Mouse (Mus musculus) CH12F3 (cell line): ENCODE measurements at regions not wholly inside any gene's neighbourhood (a gene's known extent, or its start where the extent isn't known, plus 50 kb on each side); places are given as distances from the start of the nearest gene placed in this dataset.
"Not testable (repeated sequence)": the region's sequence is repeated elsewhere in the genome, so short reads cannot be mapped to it uniquely, and the experiment has no call there.

Experiments
- in situ Hi-C: fragments of 300-500 bp; cut with MboI; formaldehyde crosslinking; loops from 2 replicates; pipeline ENCODE4 v1.14.3; 2020; ENCODE audit warnings: low sequenced_read_pairs

DNA sequence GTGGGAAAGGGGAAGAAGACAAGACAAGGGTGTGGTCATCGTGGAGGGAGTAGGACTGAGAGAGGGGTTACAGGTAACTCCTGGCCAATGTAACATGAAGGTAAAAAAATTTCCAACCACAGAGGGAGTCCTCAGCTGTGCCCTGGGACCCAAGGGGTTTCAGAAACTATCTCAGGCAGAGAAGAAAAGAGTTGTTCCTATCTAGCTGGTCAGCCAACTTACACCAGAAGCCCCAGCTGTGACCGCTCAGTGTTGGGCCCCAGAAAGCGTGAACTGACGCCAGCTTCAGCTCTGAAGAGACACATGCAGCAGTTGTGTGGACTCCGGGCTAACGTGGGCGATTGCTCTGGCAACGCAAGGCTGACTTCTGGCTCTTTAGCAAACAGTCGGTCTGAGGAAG, 52.2 kb downstream of the Rhob start:
- in situ Hi-C loops = no loop called here

DNA sequence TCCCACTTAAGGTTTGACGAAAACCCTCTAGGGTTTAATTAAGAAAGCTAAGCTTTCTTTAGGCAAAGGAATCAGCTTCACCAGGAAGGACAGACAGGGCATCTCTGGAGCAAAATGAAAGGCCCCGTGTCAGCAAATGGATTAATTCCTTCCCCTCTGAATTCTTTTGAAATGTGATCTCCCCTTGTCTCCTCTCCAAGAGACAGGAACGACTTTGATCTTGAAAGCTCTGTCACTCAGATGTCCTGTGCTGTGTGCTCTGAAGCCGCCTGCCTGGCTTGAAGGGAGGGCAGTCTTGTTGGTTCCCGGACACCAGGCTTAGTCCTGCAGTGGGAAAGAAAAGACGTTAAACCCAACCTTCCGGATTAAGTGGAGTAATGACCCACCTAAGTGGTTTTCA, 52.8 kb downstream of the Rhob start:
- in situ Hi-C loops = no loop called here

DNA sequence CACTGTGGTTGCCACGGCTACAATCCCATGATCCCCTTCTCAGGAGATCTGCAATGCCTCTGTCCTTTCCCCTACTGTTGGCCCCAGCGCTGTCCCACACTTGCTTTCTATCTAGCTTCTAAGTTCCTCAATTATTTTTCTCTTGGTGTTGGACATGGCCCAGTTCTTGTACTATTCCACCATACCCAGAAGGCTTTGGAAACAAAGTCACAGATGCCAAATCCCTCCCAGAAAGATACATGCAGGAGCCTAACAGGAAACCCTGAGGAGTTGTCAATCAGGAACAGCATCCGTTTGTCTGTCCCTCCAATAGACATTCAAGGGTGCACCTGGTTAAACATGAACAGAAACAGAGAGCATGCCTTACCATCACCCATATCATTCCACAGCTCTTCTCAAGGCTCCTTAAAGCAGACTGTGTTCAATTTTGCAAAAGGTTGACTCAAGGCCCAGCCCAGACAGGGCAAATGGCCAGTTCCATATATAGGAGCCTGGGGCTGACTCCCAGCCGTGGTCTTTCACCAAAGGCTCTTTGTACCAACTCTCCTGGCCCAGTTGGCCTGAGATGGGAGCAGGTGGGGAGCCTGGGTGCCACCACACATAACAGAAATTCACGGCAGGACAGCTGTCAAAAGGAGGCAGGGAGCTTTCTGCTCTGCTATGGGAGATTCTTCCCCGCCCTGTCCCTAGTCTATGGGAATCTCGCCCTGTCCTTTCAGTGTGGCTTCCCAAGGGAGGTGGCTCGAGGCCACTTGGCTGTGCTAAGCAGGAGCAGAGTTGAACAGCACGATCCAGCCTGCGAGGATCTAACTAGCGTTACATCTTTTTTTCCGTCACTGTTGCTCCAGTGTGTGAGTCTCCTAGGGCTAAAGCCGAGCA, 54.6 kb downstream of the Rhob start:
- in situ Hi-C loops = no loop called here

DNA sequence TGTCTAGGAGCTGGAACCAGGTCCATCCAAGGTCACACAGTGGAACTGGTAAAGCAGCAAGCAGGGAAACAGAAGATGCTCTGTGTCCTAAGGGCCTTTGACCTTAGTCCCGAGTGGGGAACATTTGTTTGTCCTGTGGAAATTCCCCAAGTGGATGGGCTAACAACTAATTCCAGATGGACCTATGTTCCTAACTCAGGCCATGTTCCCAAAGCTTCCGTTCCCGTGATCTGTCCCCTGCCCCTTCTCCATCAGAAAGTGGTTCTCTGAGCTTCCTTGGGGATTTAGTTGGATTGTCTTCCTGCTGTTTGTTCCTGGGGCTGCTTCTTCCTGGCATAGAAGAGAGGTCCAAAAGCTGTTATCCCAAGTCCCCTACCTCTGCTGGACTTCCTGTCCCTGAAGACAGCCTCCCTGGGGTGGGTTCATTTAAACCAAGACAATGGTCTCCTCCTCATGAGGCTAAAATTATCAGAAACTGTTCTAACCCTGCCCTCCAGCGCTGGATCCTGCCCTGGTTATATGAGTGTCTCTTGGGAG, 55.8 kb downstream of the Rhob start:
- in situ Hi-C loops = no loop called here

DNA sequence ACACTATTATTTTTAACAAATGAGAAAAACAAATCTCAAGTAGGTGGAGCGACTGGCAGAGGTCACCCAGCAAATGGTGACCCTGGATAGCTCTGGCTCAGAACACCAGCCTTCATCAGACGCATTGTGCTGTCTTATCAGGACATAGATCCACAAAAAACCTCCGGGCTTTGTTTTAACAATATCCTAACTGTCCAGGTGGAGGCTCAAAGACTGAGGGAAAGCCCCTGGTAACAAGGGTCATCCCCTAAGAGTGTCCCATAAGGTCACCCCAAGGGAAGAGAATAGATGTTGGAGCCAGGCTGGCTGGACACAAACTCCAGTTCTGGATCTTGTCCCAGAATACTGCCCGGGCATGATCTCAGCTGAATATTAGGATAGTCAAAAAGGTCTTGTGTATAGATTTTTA, 56.6 kb downstream of the Rhob start:
- in situ Hi-C loops = no loop called here

DNA sequence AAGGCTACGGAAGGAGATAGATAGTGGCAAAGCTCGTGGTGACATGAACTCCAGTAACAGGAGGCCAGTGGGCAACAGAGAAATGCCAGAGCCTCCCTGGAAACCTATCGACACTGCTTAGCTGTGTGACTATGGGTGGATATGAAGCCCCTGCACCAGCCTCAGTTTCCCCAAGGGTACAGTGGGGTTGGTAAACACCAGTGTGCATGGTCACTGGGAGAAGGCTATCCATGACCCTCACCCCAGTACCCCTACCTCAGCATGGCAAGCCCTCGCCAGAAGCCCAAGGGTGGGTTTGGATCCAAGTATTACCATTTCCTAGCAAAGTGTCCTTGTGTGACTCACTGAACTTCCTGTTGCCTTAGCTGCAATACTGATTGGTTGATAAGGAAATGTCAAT, 58.5 kb downstream of the Rhob start:
- in situ Hi-C loops = no loop called here

DNA sequence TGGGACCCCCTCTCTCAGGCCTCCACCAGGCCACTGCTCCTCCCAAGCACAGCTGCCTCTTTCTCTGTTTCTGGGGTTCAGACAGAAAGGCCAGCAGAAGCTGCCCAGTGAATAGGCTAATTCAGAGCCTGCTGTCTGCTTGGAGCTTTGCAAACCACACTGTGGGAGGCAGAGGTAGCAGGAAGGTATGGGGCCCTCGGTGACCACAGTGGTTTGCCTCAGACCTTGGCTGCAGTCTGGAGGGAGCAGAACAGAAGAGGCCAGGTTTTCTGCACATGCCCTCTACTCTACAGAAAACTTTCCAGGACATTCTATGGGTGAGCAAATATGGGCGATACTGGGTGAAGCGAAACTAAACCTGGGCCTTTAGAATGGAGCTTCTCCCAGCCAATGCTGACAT, 59.4 kb downstream of the Rhob start:
- in situ Hi-C loops = no loop called here

DNA sequence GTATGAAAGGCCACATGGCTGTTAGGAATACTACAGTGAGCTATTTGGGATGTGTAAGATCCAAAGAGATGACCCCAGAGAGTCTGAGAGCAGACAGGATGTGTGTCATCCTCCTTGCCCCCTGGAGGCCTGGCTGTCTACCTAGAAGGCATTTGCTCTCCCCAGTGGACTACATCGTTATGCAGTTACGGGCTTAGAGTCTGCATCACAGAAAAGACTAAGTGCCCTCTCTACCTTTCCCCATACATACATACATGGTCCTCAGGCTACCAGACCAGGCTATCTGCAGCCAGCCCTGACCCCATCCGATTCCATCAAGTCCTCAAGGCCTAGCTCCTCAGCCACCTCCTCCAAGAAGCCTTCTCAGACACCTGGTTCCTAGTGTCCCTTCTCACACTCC, 59.9 kb downstream of the Rhob start:
- in situ Hi-C loops = no loop called here

DNA sequence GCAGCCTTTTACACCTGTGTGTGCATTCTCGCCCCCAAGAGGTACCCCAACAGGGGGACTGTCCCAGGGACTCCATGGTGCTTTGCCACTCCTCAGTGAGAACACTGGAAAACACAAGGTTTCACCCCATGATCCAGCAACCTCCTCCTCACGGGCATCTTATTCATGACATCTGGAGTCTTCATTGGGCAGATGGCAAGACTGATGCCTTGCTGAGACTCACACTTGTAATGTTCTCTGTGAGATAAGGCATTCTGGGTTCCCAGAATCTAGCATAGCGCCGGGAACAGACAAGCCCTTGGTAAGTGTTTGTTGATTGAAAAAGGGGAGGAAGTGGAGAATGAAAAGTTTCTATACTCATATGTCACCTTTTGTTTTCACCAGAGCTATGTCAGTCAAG, 60.3 kb downstream of the Rhob start:
- in situ Hi-C loops = no loop called here

DNA sequence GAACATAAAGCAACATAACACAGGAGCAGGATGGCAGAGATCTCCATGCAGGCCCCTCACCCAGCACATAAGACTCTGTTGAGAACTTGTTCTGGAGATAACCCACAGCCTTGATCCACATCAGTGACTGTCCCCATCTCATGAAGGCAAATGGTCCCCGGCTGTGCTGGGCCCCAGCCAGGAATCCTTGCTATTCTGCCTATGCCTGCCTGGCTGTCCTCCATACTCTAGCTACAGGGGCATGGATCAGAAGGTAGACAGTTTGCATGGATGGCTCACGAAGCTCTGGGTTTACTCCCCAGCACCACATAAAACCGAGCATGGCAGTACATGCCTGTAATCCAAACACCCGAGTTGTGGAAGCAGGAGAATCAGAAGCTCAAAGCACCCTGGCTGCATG, 61.2 kb downstream of the Rhob start:
- in situ Hi-C loops = no loop called here

DNA sequence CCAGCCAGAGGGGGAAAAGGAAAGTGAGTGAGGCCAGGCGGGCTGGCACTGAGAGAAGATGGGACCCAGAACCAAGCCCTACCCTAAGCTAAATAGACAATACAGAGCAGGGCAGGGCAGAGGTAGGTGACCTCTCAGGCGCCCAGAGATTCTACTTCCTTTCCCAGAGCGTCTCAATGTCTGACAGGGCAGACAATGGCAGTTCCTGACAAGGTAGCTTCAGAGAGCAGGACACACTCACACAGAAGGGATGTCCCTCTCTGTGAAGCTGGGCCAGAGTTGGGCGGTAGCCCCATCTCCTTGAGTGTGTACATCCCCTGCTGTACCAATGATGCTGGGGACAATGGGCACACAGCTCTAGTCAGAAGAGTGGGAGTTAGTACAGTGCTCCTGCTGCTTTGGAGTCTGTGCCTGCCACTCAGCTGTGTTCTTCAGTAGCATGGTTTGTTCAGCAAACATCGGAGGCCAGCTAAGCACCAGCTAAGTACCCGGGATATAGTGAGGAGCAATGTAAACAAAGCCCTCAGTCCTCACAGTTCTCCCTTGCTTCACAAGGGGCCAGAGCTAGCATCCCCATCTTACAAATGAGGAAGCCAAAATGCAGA, 62.7 kb downstream of the Rhob start:
- in situ Hi-C loops = no loop called here

DNA sequence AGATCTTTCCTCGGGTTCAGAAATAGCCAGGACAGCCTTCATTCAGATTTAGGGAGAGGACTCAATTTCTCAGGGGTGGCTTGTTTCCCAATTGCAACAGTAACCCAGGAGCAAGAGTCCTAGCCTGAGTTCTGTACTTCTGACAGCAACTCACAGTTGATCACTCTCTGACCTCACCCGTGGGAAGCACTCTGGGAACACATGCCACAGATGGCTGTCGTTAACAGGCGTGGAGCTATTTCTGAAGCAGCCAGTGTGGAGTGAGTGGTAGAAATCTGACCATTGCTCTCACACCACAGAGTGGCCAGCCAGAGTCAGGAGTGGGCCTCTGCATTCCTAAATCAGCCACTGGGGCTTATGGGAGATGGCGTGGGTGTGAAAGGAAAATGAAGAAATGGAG, 63.3 kb downstream of the Rhob start:
- in situ Hi-C loops = no loop called here

DNA sequence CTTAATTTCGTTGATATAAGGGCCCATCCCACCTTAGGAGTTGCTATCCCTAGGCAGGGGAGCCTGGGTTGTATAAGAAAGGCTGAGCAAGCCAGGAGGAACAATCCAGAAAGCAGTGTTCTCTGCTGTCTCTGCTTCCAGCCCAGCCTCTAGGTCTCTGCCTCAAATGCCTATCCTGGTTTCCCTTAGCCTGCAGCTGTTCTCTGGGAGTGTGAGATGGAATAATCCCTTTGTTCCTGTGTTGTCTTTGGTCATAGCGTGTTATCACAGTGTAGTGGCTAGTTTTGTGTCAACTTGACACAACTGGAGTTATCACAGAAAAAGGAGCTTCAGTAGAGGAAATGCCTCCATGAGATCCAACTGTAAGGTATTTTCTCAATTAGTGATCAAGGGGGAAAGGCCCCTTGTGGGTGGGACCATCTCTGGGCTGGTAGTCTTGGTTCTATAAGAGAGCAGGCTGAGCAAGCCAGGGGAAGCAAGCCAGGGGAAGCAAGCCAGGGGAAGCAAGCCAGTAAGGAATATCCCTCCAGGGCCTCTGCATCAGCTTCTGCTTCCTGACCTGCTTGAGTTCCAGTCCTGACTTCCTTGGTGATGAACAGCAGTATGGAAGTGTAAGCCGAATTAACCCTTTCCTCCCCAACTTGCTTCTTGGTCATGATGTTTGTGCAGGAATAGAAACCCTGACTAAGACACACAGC, 64.0 kb downstream of the Rhob start:
- in situ Hi-C loops = not testable (repeated sequence)

DNA sequence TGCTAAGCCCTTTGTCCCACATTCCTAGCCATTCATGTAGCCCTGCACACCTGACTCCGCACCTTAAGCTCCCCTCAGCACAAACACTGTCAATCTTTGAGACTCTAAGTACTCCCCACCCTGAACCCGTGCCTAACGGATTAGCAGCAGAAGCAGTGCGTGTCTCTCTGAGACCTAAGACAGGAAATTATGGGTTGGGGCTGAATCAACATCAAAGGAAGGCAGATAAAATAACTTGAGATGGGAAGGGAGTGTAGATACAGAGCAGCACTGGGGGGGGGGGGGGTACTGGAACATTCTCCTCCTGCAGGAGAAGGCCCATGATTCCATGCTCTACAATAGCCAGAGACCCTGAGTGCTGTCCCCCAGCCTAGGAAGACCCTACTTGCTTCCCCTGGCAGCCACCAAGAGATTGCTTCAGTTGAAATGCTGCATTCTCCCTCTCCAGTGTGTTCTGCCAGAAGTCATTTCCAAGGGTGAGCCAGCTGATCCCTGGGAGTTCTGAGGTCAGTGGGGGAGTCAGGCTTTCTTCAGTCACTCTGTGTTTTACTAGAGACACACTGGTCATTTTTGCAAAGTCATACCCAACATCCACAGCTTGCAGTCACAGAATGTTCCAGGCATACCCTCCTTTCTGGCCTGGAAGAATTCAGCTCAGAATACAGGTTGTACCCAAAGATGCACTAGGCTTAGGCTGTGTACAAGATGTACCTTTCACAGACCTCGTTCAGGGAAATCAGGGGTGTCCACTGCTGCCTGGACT, 71.4 kb downstream of the Rhob start:
- in situ Hi-C loops = loop anchor here (10.0 kb wide), 1 partner anchor 56 kb away; no protein-coding TSS in a partner anchor

DNA sequence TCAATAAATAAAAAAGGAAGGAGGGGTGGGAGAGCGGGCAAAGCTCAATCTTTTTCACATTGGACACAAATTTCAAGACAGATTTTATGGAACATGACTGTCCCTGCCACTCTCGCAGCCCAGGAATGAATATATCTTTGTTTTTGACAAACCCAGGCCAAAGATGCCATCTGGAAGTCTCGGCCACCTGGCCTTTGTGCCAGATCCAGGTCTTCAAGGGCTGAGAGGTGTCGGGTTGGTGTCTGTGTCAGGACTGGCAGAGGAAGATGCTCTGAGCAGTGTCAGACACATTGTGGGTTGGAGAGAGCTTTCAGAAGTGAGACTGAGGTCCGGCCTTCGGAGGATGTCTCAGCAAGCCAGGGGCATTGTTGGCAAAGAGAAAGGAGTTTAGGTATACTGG, 75.3 kb downstream of the Rhob start:
- in situ Hi-C loops = loop anchor here (10.0 kb wide), 1 partner anchor 60 kb away; no protein-coding TSS in a partner anchor

DNA sequence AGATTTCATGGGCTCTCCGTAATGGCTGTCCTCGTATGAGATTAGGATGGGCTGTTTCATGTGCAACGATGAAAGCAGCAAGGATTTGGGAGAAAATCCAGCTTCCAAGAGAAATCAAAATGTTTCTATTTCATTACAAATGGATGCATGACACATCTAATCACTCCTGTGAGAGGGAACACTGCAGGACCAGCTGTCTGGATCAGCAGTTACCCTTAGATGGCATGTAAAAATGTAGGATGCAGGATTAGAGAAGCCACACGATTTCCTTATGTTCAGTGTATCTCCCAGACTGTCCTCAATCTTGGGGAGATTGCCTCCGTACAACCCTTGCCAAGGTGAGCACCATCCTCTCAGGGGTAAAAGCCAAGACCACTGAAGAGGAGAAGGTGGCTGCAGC, 77.1 kb downstream of the Rhob start:
- in situ Hi-C loops = loop anchor here (10.0 kb wide), 1 partner anchor 62 kb away; no protein-coding TSS in a partner anchor

DNA sequence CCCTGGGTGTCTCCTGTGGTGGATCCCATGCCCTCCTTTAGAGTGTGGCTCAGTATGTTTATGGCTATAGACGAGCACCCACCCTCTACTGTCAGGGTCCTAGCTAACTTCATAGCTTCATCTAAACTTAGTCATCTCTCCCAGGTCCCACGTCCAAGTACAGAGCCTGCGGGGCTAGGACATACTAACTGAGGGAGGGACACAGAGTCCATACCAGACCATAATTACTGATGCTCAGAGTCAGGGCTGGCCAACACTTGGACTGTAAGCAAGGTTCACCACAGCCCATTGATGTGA, 78.6 kb downstream of the Rhob start:
- in situ Hi-C loops = loop anchor here (10.0 kb wide), 1 partner anchor 64 kb away; no protein-coding TSS in a partner anchor

DNA sequence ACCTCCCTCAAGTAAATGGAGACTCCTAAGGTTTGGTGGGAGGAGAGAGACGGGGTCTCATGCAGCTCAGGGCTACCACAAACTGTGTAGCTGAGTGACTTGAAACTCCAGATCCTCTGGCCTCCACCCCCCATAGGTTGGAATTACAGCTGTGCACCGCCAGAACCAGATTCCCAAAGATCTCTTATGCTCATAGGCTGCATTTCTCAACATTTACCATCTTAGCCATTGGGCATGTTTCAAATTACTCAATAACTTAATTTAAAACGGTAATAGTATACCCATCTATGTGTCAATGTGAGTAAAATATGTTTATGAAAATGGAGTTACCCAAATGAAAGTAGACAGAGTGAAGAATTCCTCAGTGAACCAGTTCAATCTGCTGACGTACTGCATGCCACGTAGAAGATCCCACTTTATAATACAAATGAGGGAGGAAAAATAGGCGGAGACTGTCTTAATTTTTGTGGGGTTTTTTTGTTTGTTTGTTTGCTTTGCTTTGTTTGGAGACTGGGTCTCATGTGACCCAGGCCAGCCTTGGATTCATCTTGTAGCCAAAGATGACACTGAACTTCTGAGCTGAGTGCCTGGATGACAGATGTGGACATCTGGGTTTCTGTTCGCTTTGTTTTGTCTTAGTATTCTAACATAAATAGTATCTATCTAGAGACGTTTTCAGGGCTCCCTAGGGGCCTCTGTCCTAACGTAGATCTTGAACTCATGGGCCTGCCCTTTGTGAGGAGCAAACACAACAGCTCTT, 79.1 kb downstream of the Rhob start:
- in situ Hi-C loops = loop anchor here (10.0 kb wide), 1 partner anchor 64 kb away; no protein-coding TSS in a partner anchor

DNA sequence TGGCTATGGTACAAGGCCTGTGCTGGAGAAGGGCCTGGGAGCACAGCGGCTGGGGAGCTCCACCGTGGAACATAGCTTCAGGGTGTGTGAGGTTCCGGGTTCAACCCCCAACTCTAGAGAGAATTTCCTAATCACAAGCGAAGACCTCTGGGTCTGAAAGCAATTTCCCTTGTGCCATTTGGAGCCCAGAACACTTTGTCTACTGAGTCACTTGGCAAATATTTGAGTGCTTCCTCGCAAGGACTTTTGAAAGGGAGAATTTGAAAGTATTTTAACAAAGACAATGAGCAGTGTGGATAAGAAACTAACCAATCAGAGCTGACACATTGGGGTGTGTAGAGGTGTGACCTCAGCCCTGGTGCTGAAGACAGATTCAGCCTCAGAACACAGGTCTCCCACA, 80.9 kb downstream of the Rhob start:
- in situ Hi-C loops = no loop called here

DNA sequence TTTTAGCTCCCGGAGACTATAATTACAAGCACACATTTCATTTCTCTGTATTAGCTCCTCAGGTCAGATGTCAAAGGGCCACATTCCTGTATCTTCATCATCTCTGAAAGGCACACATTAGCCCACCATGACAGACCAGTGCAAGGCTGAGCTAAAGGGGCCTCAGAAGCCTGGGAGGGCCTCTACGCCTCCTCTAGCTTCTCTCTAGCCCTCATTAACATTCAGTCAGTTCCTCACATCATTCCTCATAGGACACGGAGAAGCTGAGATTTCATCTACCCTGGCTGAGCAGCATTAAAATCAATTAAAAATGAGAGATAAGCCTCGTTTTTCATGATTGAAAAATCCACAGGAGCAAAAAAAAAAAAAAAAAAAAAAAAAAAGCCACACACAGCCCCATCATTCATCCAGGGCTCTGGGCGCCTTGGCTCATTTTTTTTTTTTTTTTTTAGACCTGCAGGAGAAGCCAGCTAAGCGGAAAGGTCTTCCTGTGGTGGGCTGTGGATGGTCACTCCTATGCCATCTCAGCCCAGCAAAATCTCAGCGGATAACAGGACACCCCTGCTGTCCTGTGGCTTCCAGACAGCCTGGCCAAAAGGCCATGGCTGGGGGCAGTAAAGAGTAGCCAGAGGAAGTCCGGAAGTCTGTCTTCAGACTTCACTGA, 82.5 kb downstream of the Rhob start:
- in situ Hi-C loops = no loop called here
